Mouse (Mus musculus): ENCODE data around the gene Nptxr.

DNA sequence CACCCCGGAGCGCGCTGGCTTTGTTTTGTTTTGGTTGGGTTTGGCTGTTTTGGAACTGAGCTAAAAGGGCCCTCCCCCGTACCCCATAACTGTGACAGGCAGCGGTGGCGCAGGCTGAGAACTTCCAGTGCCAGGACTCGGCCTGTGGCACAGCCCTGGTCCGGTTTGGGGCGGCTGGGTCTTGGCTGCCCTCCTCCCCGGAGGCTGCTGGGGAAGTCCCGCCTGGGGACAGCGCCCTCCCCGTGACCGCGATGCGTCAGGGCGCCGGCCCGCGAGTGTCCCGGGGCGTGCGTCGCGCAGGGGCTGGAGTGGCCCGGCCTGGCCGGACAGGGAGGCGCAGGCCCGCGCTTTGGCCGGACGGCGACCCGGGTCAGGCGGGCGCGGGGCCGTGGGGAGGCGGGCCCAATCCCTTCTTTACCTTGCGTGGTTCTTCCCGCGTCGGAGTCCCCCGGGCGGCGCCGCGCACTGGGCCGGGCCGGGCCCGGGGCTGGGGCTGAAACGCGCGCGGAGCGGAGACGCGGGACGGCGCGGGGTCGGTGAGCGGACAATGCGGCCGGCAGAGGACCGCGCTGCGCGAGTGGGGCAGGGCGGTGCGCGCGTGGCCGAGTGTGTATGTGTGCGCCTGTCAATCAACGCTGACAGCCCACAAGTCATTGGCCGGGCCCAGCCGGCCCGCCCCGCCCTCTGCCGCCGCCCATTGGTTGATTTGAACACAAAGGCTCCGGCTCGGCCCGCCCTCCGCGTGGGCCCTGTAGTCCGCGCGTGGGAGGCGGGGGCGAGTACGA, 62.5 kb downstream of the Nptxr start, which contains the start of gene Sun2:
- TF ChIP-seq CTCF (IDR thresholded peaks at IDR 0.05; ENCODE audit: insufficient read depth, low read depth, low read length) (no peak), POLR2A (IDR thresholded peaks at IDR 0.05; ENCODE audit: insufficient read depth, low read depth, low read length) (peak; percentile 59)

Data from olfactory bulb, adult 2 months (tissue).